Mouse (Mus musculus): ENCODE data around the gene Akirin2. TPM values are rescaled to one million over a fixed set of nuclear protein-coding genes. Genes with fewer than 3 reads are reported as not detected.

The Akirin2 gene
- total RNA-seq, 1 experiment = 56.4 TPM

DNA sequence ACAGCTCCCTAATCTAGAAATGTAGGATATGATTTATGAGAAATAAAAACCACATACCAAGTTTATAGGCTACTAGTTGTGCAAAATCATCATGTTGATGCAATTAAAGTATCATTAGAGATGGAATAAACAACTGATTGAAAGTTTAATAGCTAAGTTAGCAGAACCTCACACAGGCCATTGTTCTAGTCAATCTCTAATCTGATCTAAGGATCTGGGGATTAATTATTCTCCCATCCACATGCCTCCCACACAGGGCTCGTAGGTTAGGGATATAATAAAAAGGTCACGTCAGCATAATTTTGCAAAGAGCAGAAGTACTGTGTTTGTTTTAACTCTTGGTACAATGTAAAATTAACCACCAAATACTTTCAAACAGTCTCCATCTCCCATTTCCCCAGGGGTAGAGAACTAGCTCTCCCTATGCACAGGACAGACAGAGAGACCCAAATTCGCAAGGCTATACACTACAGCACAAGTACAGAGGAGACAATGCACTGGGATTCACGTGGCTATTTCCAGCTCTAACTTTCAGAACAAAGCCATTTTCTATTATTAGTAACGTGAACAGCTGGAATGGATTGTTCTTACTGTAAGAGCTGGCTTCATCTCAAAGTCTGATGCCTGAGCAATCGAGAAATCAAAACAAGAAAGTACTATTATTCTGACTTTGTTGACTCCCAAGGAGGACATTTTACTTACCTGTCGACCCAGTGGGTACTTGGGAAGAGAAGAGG is 34.3 kb downstream of the Akirin2 start:
- Histone ChIP-seq H3K4me3 (ENCODE audit: insufficient read depth in 1 of 2, low read depth in 1 of 2, low read length in 2 of 2, poor library complexity in 1 of 2, severe bottlenecking in 1 of 2) (no peak overlapping the region), H3K36me3 (ENCODE audit: control insufficient read depth, insufficient read depth, low read length, poor library complexity, severe bottlenecking) (peaks cover 26% of the 10 kb centered on the region), H3K9me3 (ENCODE audit: control insufficient read depth, insufficient read depth, low read depth, low read length) (no peaks in the 10 kb centered on the region), H3K27ac (ENCODE audit: insufficient read depth, low read depth, low read length, poor library complexity, severe bottlenecking) (no peak overlapping the region), H3K9ac (ENCODE audit: insufficient read depth, low read depth, low read length, poor library complexity, severe bottlenecking) (no peak overlapping the region), H3K4me1 (ENCODE audit: control insufficient read depth in 2 of 2, insufficient read depth in 2 of 2, low read length in 2 of 2, poor library complexity in 1 of 2) (peaks cover 0 to 9% of the 10 kb centered on the region in 2 experiments; a peak in 2 of 4 replicates)
- DNase-seq (ENCODE audit: low read depth, low spot score) = no peak
- in situ Hi-C loops (cut with MboI; ENCODE audit: low sequenced_read_pairs in 2 of 2, unreplicated experiment in 2 of 2) = no loop called here
- TF ChIP-seq CHD2 (IDR thresholded peaks at IDR 0.05; ENCODE audit: low read depth, low read length) (no peak), MAFK (IDR thresholded peaks at IDR 0.05; ENCODE audit: insufficient read depth, low read depth, low read length) (peak; percentile 61; the same call in 1 of the 2 replicates)

DNA sequence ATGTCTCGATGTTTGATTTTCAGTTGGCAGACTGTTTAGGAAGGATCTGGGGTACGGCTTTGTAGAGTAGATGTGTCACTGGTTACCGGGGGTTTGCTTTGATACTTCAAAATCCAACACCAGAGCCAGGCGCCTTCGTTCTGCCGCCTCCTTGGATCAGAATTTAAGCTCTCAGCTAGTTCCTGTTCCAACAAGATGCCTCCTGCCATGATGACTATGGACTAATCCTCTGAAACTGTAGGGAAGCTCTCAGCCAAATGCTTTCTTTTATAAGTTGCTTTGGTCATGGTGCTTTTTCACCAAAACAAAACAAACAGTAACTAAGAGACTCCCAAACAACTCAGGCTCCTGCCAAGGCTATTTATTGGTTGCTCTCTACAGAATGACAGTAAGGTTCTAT is 52.4 kb downstream of the Akirin2 start:
- Histone ChIP-seq H3K4me1 (ENCODE audit: control insufficient read depth in 2 of 2, insufficient read depth in 2 of 2, low read length in 2 of 2, poor library complexity in 1 of 2) (no peaks in the 10 kb centered on the region), H3K36me3 (ENCODE audit: control insufficient read depth, insufficient read depth, low read length, poor library complexity, severe bottlenecking) (peaks cover 13% of the 10 kb centered on the region), H3K4me3 (ENCODE audit: insufficient read depth in 1 of 2, low read depth in 1 of 2, low read length in 2 of 2, poor library complexity in 1 of 2, severe bottlenecking in 1 of 2) (no peak overlapping the region), H3K9me3 (ENCODE audit: control insufficient read depth, insufficient read depth, low read depth, low read length) (no peaks in the 10 kb centered on the region), H3K9ac (ENCODE audit: insufficient read depth, low read depth, low read length, poor library complexity, severe bottlenecking) (no peak overlapping the region), H3K27ac (ENCODE audit: insufficient read depth, low read depth, low read length, poor library complexity, severe bottlenecking) (no peak overlapping the region)
- no peak for TF ChIP-seq CHD2 (IDR thresholded peaks at IDR 0.05; ENCODE audit: low read depth, low read length)
- TF ChIP-seq MAFK (IDR thresholded peaks at IDR 0.05; ENCODE audit: insufficient read depth, low read depth, low read length) = no peak
- TF ChIP-seq ZNF384 (IDR thresholded peaks at IDR 0.05; ENCODE audit: low read depth, low read length) = no peak
- TF ChIP-seq ZC3H11A (IDR thresholded peaks at IDR 0.05; ENCODE audit: borderline replicate concordance, low read depth, low read length) = no peak
- TF ChIP-seq HCFC1 (IDR thresholded peaks at IDR 0.05; ENCODE audit: borderline replicate concordance, insufficient read depth, low read length) = no peak
- in situ Hi-C loops (cut with MboI; ENCODE audit: low sequenced_read_pairs in 2 of 2, unreplicated experiment in 2 of 2) = no loop called here
- DNase-seq (ENCODE audit: low read depth, low spot score) = no peak

DNA sequence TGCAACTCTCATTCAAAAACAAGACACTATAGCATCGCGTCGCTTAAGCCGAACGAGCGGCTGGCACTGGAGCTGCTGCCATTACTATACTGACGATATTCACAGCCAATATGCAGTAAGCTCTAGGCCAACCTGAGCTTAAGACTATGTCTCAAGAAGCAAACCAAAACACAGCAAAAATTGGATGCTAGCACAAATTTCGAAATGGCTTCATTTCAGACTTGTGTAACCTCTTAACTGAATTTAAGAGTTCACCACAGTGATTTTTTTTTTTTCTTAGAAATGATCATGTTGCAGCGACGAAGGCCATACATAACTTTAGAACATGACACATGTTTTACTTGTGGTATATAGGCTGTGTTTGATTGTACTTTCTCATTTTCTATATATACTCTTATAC is 55.9 kb downstream of the Akirin2 start:
- Histone ChIP-seq H3K9ac (ENCODE audit: insufficient read depth, low read depth, low read length, poor library complexity, severe bottlenecking) (no peak overlapping the region), H3K4me1 (ENCODE audit: control insufficient read depth in 2 of 2, insufficient read depth in 2 of 2, low read length in 2 of 2, poor library complexity in 1 of 2) (no peaks in the 10 kb centered on the region), H3K9me3 (ENCODE audit: control insufficient read depth, insufficient read depth, low read depth, low read length) (no peaks in the 10 kb centered on the region), H3K36me3 (ENCODE audit: control insufficient read depth, insufficient read depth, low read length, poor library complexity, severe bottlenecking) (peaks cover 13% of the 10 kb centered on the region), H3K27ac (ENCODE audit: insufficient read depth, low read depth, low read length, poor library complexity, severe bottlenecking) (no peak overlapping the region), H3K4me3 (ENCODE audit: insufficient read depth in 1 of 2, low read depth in 1 of 2, low read length in 2 of 2, poor library complexity in 1 of 2, severe bottlenecking in 1 of 2) (no peak overlapping the region)
- TF ChIP-seq MAFK (IDR thresholded peaks at IDR 0.05; ENCODE audit: insufficient read depth, low read depth, low read length) (no peak), ZC3H11A (IDR thresholded peaks at IDR 0.05; ENCODE audit: borderline replicate concordance, low read depth, low read length) (no peak), HCFC1 (IDR thresholded peaks at IDR 0.05; ENCODE audit: borderline replicate concordance, insufficient read depth, low read length) (no peak), ZNF384 (IDR thresholded peaks at IDR 0.05; ENCODE audit: low read depth, low read length) (no peak)
- in situ Hi-C loops (cut with MboI; ENCODE audit: low sequenced_read_pairs in 2 of 2, unreplicated experiment in 2 of 2) = no loop called here
- DNase-seq (ENCODE audit: low read depth, low spot score) = no peak

GRCm38 (mm10) chr4:34613571-34614145 is 62.9 kb downstream of the Akirin2 start:
- H3K27ac ChIP-seq (ENCODE audit: insufficient read depth, low read depth, low read length, poor library complexity, severe bottlenecking) = no peak overlapping the region
- no peaks in the 10 kb centered on the region for H3K9me3 ChIP-seq (ENCODE audit: control insufficient read depth, insufficient read depth, low read depth, low read length)
- in situ Hi-C loops (cut with MboI; ENCODE audit: low sequenced_read_pairs in 2 of 2, unreplicated experiment in 2 of 2) = no loop called here

More at GRCm38 (mm10) chr4:34613571-34614145, 62.9 kb downstream of the Akirin2 start:
- TF ChIP-seq ZC3H11A (IDR thresholded peaks at IDR 0.05; ENCODE audit: borderline replicate concordance, low read depth, low read length) (no peak), ZNF384 (IDR thresholded peaks at IDR 0.05; ENCODE audit: low read depth, low read length) (no peak), HCFC1 (IDR thresholded peaks at IDR 0.05; ENCODE audit: borderline replicate concordance, insufficient read depth, low read length) (no peak), MAFK (IDR thresholded peaks at IDR 0.05; ENCODE audit: insufficient read depth, low read depth, low read length) (no peak), CHD2 (IDR thresholded peaks at IDR 0.05; ENCODE audit: low read depth, low read length) (no peak)
- Histone ChIP-seq H3K9ac (ENCODE audit: insufficient read depth, low read depth, low read length, poor library complexity, severe bottlenecking) (peak overlapping the region; percentile 73), H3K36me3 (ENCODE audit: control insufficient read depth, insufficient read depth, low read length, poor library complexity, severe bottlenecking) (peaks cover 4% of the 10 kb centered on the region), H3K4me1 (ENCODE audit: control insufficient read depth in 2 of 2, insufficient read depth in 2 of 2, low read length in 2 of 2, poor library complexity in 1 of 2) (peaks cover 0 to 2% of the 10 kb centered on the region in 2 experiments; a peak in 1 of 4 replicates), H3K4me3 (ENCODE audit: insufficient read depth in 1 of 2, low read depth in 1 of 2, low read length in 2 of 2, poor library complexity in 1 of 2, severe bottlenecking in 1 of 2) (peak overlapping the region; percentile 91 to 96)
- no peak for DNase-seq (ENCODE audit: low read depth, low spot score)
